Mouse (Mus musculus): ENCODE results near the gene Rad17. TPM values are rescaled to one million over a fixed set of nuclear protein-coding genes. Genes with fewer than 3 reads are reported as not detected.

Gene Rad17
- polyA plus RNA-seq, 1 experiment from 2014 or later, result 27.7 TPM

DNA sequence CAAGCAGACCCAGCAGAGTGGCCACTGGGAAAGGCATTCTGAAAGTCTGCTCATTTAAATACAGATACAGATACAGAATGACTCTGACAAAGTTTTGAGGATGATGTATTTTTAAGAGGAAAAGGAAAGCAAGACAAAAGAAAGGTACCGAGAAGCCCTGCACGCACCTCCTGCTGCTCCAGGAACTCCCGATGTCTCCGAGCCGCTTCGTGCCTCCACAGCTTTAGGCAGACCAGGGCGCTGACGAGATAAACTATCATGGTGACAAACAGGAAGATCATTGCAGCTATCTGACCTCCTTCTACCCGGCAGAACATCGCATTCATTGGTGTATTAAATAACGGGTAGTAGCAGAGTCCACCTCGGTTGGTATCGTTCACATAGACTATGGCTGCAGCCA, 39.6 kb downstream of the Rad17 start:
- Histone ChIP-seq H3K4me1 (no peaks in the 10 kb centered on the region), H3K9ac (no peak overlapping the region), H3K36me3 (peaks cover 11% of the 10 kb centered on the region; the same call in 1 of the 2 replicates), H3K27me3 (peaks cover 3% of the 10 kb centered on the region), H3K27ac (no peak overlapping the region), H3K9me3 (peaks cover 5% of the 10 kb centered on the region; the same call in 1 of the 2 replicates), H3K4me3 (no peak overlapping the region), H3K4me2 (replicated peaks) (no peak overlapping the region)
- WGBS, result 94% methylated on average over 13 of the region's 13 CpGs
- no peak for ATAC-seq (ENCODE audit: insufficient number of reproducible peaks, insufficient read depth, low FRiP score, low TSS enrichment)

- H3K9ac ChIP-seq, result no peak overlapping the region
- peaks cover 5% of the 10 kb centered on the region; the same call in 1 of the 2 replicates for H3K9me3 ChIP-seq
- no peaks in the 10 kb centered on the region for H3K27me3 ChIP-seq
- no peak overlapping the region for H3K4me3 ChIP-seq
- 89% methylated on average over 8 of the region's 8 CpGs for WGBS
- peaks cover 11% of the 10 kb centered on the region; the same call in 1 of the 2 replicates for H3K36me3 ChIP-seq
- no peaks in the 10 kb centered on the region for H3K4me1 ChIP-seq
- ATAC-seq (ENCODE audit: insufficient number of reproducible peaks, insufficient read depth, low FRiP score, low TSS enrichment), result no peak
- no peak overlapping the region for H3K27ac ChIP-seq
- no peak overlapping the region for H3K4me2 ChIP-seq (replicated peaks)
These were observed 43.1 kb downstream of the Rad17 start for GRCm38 (mm10) chr13:100607756-100608155.

GRCm38 (mm10) chr13:100605845-100606244, 45.0 kb downstream of the Rad17 start:
- Histone ChIP-seq H3K27me3 (no peaks in the 10 kb centered on the region), H3K36me3 (0 out of 2 replicates have a peak, but pooled peaks cover 5% of the 10 kb centered on the region), H3K27ac (no peak overlapping the region), H3K4me2 (replicated peaks) (no peak overlapping the region), H3K9me3 (peaks cover 5% of the 10 kb centered on the region; the same call in 1 of the 2 replicates), H3K4me3 (no peak overlapping the region), H3K4me1 (no peaks in the 10 kb centered on the region), H3K9ac (no peak overlapping the region)
- WGBS, result 77% methylated on average over 1 of the region's 1 CpGs
- ATAC-seq (ENCODE audit: insufficient number of reproducible peaks, insufficient read depth, low FRiP score, low TSS enrichment), result no peak

GRCm38 (mm10) chr13:100603738-100604095, 47.1 kb downstream of the Rad17 start:
- H3K4me3 ChIP-seq, result no peak overlapping the region
- no peaks in the 10 kb centered on the region for H3K4me1 ChIP-seq
- no peak overlapping the region for H3K4me2 ChIP-seq (replicated peaks)
- no peak overlapping the region for H3K9ac ChIP-seq
- H3K36me3 ChIP-seq, result 0 out of 2 replicates have a peak, but pooled peaks cover 5% of the 10 kb centered on the region
- H3K27me3 ChIP-seq, result no peaks in the 10 kb centered on the region
- H3K27ac ChIP-seq, result no peak overlapping the region
- 89% methylated on average over 11 of the region's 11 CpGs for WGBS
- ATAC-seq (ENCODE audit: insufficient number of reproducible peaks, insufficient read depth, low FRiP score, low TSS enrichment), result no peak
- H3K9me3 ChIP-seq, result peaks cover 5% of the 10 kb centered on the region; the same call in 1 of the 2 replicates

- Histone ChIP-seq H3K27me3 (no peaks in the 10 kb centered on the region), H3K4me1 (no peaks in the 10 kb centered on the region), H3K9me3 (peaks cover 5% of the 10 kb centered on the region; the same call in 1 of the 2 replicates), H3K4me3 (no peak overlapping the region), H3K4me2 (replicated peaks) (no peak overlapping the region), H3K27ac (no peak overlapping the region), H3K36me3 (0 out of 2 replicates have a peak, but pooled peaks cover 5% of the 10 kb centered on the region), H3K9ac (no peak overlapping the region)
- WGBS, result 89% methylated on average over 10 of the region's 10 CpGs
- no peak for ATAC-seq (ENCODE audit: insufficient number of reproducible peaks, insufficient read depth, low FRiP score, low TSS enrichment)
These were observed 47.7 kb downstream of the Rad17 start for GRCm38 (mm10) chr13:100603031-100603737.

GRCm38 (mm10) chr13:100602239-100602902, 48.5 kb downstream of the Rad17 start:
- no peak overlapping the region for H3K4me3 ChIP-seq
- H3K4me2 ChIP-seq (replicated peaks), result no peak overlapping the region
- ATAC-seq (ENCODE audit: insufficient number of reproducible peaks, insufficient read depth, low FRiP score, low TSS enrichment), result no peak
- H3K36me3 ChIP-seq, result no peaks in the 10 kb centered on the region
- no peaks in the 10 kb centered on the region for H3K4me1 ChIP-seq
- H3K9ac ChIP-seq, result no peak overlapping the region
- 64% methylated on average over 5 of the region's 5 CpGs for WGBS
- no peaks in the 10 kb centered on the region for H3K9me3 ChIP-seq
- no peaks in the 10 kb centered on the region for H3K27me3 ChIP-seq
- no peak overlapping the region for H3K27ac ChIP-seq

GRCm38 (mm10) chr13:100601034-100601433, 49.8 kb downstream of the Rad17 start:
- WGBS, result 68% methylated on average over 8 of the region's 8 CpGs
- no peak for ATAC-seq (ENCODE audit: insufficient number of reproducible peaks, insufficient read depth, low FRiP score, low TSS enrichment)
- no peak overlapping the region for H3K27ac ChIP-seq

GRCm38 (mm10) chr13:100600317-100600716, 50.5 kb downstream of the Rad17 start:
- no peaks in the 10 kb centered on the region for H3K9me3 ChIP-seq
- no peak overlapping the region for H3K27ac ChIP-seq
- WGBS, result 78% methylated on average over 12 of the region's 12 CpGs
- H3K4me1 ChIP-seq, result no peaks in the 10 kb centered on the region
- no peak overlapping the region for H3K4me3 ChIP-seq
- H3K36me3 ChIP-seq, result no peaks in the 10 kb centered on the region
- no peak overlapping the region for H3K4me2 ChIP-seq (replicated peaks)
- H3K9ac ChIP-seq, result no peak overlapping the region
- ATAC-seq (ENCODE audit: insufficient number of reproducible peaks, insufficient read depth, low FRiP score, low TSS enrichment), result no peak
- H3K27me3 ChIP-seq, result no peaks in the 10 kb centered on the region

More at GRCm38 (mm10) chr13:100601034-100601433, 49.8 kb downstream of the Rad17 start:
- no peaks in the 10 kb centered on the region for H3K27me3 ChIP-seq
- H3K9ac ChIP-seq, result no peak overlapping the region
- no peaks in the 10 kb centered on the region for H3K4me1 ChIP-seq
- no peak overlapping the region for H3K4me3 ChIP-seq
- H3K36me3 ChIP-seq, result no peaks in the 10 kb centered on the region
- no peaks in the 10 kb centered on the region for H3K9me3 ChIP-seq
- H3K4me2 ChIP-seq (replicated peaks), result no peak overlapping the region

GRCm38 (mm10) chr13:100597284-100597683, 53.6 kb downstream of the Rad17 start:
- Histone ChIP-seq H3K4me2 (replicated peaks) (no peak overlapping the region), H3K9ac (no peak overlapping the region), H3K4me3 (no peak overlapping the region), H3K27ac (no peak overlapping the region), H3K4me1 (no peaks in the 10 kb centered on the region), H3K27me3 (no peaks in the 10 kb centered on the region), H3K9me3 (no peaks in the 10 kb centered on the region), H3K36me3 (no peaks in the 10 kb centered on the region)
- ATAC-seq (ENCODE audit: insufficient number of reproducible peaks, insufficient read depth, low FRiP score, low TSS enrichment), result no peak
- 76% methylated on average over 9 of the region's 9 CpGs for whole genome bisulfite sequencing

- ATAC-seq (ENCODE audit: insufficient number of reproducible peaks, insufficient read depth, low FRiP score, low TSS enrichment), result no peak
- H3K27me3 ChIP-seq, result no peaks in the 10 kb centered on the region
- 87% methylated on average over 3 of the region's 3 CpGs for WGBS
- no peak overlapping the region for H3K27ac ChIP-seq
- no peaks in the 10 kb centered on the region for H3K9me3 ChIP-seq
- no peak overlapping the region for H3K9ac ChIP-seq
- no peak overlapping the region for H3K4me2 ChIP-seq (replicated peaks)
- no peaks in the 10 kb centered on the region for H3K36me3 ChIP-seq
- H3K4me1 ChIP-seq, result no peaks in the 10 kb centered on the region
- no peak overlapping the region for H3K4me3 ChIP-seq
These were observed 55.3 kb downstream of the Rad17 start for GRCm38 (mm10) chr13:100595552-100595885.

- Histone ChIP-seq H3K9ac (no peak overlapping the region), H3K9me3 (no peaks in the 10 kb centered on the region), H3K27ac (no peak overlapping the region), H3K4me3 (no peak overlapping the region), H3K36me3 (no peaks in the 10 kb centered on the region), H3K27me3 (no peaks in the 10 kb centered on the region), H3K4me1 (no peaks in the 10 kb centered on the region), H3K4me2 (replicated peaks) (no peak overlapping the region)
- WGBS, result 72% methylated on average over 5 of the region's 5 CpGs
- no peak for ATAC-seq (ENCODE audit: insufficient number of reproducible peaks, insufficient read depth, low FRiP score, low TSS enrichment)
These were observed 55.9 kb downstream of the Rad17 start for GRCm38 (mm10) chr13:100594838-100595551.

All from embryonic facial prominence, embryonic 12.5 days (tissue).